Mouse (Mus musculus) adipocyte (in vitro differentiated cells): Measurements from ENCODE around the gene Abhd17a.

Source experiments
- DNase-seq: peaks from one replicate; pipeline ENCODE4 v3.0.0-alpha.2; 2016; ENCODE audit warnings: low spot score

Gene Abhd17a

DNA sequence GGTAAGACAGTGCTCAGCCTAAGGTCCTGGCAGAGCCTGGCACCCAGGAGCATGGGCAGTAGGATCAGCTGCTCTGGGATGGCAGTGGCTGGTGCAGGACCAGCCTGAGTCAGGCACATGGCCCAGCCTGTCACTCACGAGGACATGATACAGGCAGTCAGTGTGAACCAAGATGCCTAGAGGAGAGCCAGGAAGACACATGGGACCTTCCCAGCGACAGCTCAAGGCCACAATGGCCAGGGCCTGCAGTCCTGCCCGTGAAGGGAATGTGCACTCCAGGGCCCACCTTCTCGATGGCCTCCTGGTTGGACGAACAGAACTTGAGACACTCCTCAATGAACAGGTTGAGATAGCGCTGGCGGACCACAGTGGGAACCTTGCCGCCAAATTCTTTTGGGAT is 44.6 kb downstream of the Abhd17a start:
- no peak for DNase-seq

DNA sequence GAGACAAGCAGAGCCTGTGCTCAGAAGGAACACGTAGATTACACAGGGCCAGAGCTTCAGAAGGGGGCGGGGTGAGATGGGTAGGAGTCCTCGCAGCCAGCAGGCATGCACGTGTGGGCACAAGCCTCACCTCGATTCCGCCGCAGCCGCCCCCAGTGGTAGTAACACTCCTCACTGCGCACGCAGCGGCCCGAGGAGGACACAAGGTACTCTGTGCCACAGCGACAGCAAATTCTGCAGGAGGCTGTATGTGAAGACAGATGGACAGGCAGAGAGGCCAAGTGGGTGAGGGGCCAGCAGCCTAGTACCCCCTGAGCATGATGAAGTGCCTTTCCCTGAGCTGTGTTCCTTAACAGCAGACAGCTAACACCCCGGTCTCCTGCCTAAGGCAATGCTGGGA is 46.3 kb downstream of the Abhd17a start:
- DNase-seq: no peak

DNA sequence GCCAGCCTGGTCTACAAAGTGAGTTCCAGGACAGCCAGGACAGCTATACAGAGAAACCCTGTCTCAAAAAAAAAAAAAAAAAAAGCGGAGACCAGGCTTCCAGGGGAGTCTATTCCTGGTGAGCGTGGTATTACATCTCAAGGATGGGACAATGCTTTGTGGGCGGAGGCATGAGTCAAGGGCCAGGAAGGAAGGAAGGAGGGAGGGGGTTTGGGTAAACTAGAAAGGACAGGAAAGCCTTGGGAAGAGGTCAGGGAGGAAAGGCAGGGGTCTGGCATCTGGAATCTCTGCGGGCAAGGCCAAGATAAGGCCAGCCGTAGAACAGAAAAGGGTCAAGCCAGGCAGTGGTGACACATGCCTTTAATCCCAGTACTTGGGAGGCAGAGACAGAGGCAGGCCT is 50.6 kb downstream of the Abhd17a start:
- DNase-seq: no peak

DNA sequence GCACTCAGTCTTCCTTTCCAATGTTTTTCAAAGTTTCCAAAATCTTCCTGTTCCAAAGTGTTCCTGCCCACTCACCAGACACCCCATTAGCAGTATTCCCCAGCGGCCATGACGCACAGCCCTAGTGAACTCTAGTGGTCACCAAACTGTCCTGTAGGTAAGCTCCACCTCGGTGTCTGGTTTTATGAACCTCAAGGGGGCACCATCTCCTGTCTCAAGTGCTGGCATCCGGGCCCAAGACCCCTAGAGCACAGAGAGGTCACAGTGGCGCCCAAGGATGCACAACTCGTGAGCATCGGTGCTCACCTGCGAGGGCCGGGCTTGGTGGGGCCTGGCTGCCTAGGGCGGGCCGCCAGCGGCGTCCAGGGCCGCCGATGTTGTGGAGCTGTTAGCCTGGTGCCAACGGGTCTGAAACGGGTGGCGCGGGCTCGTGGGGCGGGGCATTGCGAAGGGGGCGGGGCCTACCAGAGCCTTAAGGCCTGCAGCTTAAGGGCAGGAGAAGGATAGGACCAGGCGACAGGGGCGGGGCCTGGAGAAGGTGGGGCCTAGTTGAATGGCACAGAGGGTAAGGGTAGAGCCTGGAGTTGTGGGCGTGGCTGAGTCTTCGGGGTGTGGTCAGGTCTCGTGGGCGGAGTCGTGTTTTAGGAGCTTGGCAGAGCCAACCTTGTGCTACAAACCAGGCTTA is 51.3 kb downstream of the Abhd17a start, which contains the start of gene Atp8b3:
Atp8b3 (minus strand) TSS at position 415 of the 685 bp plus-strand sequence.
- DNase-seq: peak; percentile 68

DNA sequence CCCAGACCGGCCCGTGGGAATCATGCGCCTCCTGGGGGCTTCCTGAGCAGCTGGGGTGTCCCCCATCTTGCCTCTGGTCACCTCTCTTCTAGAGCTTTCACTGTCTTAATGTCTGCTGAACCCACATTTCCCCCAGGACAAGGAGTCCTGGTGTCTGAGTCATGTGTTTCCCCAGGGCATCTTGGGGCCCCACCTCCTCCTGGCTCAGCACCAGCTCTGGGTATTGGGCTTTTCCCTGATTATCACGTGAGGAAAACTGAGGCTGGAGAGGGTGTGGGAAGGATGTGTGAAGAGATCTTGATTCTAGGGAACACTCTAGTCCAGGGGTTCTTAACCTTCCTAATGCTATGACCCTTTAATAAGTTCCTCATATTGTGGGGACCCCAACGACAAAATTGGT is 52.0 kb downstream of the Abhd17a start:
- peak; percentile 63 for DNase-seq

- no peak for DNase-seq
Measured at GRCm38 (mm10) chr10:80535711-80536110, 54.4 kb downstream of the Abhd17a start.

- no peak for DNase-seq
Measured at GRCm38 (mm10) chr10:80535071-80535470, 55.1 kb downstream of the Abhd17a start.

DNA sequence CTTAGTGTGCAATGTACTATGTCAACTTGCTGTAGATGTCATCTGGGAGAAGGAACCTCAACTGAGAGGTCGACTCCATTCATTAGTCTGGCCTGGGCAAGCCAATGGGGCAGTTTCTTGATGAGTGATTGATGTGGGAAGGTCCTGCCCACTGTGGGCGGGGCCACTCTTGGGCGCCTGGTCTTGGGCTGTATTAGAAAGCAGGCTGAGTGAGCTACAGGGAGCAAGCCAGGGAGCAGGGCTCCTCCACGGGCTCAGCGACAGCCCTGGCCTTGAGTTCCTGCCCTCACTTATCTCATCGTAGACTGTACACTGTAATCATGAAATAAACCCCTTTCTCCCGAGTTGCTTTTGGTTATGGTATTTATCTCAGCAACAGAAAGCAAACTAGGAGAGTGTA is 56.4 kb downstream of the Abhd17a start:
- no peak for DNase-seq
